Mouse (Mus musculus) left cerebral cortex, postnatal 4 days (tissue): ENCODE data around the gene Kif21b. TPM values are rescaled to one million over a fixed set of nuclear protein-coding genes. Genes with fewer than 3 reads are reported as not detected.

Experiments
- DNase-seq: peaks from one replicate; pipeline ENCODE4 v3.0.0-alpha.2; 2022
- intact Hi-C: fragments of 180-260 bp; cut with DNase I; formaldehyde crosslinking; loops from one replicate; pipeline ENCODE4 v1.15.1; 2025
- total RNA-seq, 2 experiments: library from RNA; stranded (reverse); gene quantifications; 2 replicates each; pipeline ENCODE4 v1.2.3; 2021

The Kif21b gene
- total RNA-seq, 2 experiments from 2014 or later: 320 to 326 TPM

- intact Hi-C loops: no loop called here
- no peak for DNase-seq
These were observed 2.8 kb upstream of the Kif21b start for GRCm38 (mm10) chr1:136128416-136128815.

GRCm38 (mm10) chr1:136128944-136129589 is 2.1 kb upstream of the Kif21b start:
- intact Hi-C loops: no loop called here
- no peak for DNase-seq

- intact Hi-C loops: no loop called here
These were observed 1.1 kb upstream of the Kif21b start for GRCm38 (mm10) chr1:136130107-136130506.

GRCm38 (mm10) chr1:136131603-136132291 is 558 bp downstream of the Kif21b start:
- DNase-seq: peak; percentile 73
- intact Hi-C loops: loop anchor here (2.0 kb wide), 1 partner anchor 81 kb away; the partner anchor contains the start of gene Ascl5

More at GRCm38 (mm10) chr1:136130107-136130506, 1.1 kb upstream of the Kif21b start:
- peak; percentile 68 for DNase-seq

GRCm38 (mm10) chr1:136132386-136133201 is 1.4 kb downstream of the Kif21b start:
- intact Hi-C loops: loop anchor here (2.0 kb wide), 1 partner anchor 82 kb away; the partner anchor contains the start of gene Ascl5
- DNase-seq: peak; percentile 67

GRCm38 (mm10) chr1:136133570-136134240 is 2.5 kb downstream of the Kif21b start:
- peak; percentile 85 for DNase-seq

GRCm38 (mm10) chr1:136134547-136134946 is 3.4 kb downstream of the Kif21b start:
- no peak for DNase-seq
- intact Hi-C loops: no loop called here

More at GRCm38 (mm10) chr1:136133570-136134240, 2.5 kb downstream of the Kif21b start:
- intact Hi-C loops: loop anchor here (2.0 kb wide), 1 partner anchor 83 kb away; the partner anchor contains the start of gene Ascl5

GRCm38 (mm10) chr1:136135046-136135445 is 3.9 kb downstream of the Kif21b start:
- intact Hi-C loops: no loop called here
- no peak for DNase-seq

GRCm38 (mm10) chr1:136135777-136136444 is 4.7 kb downstream of the Kif21b start:
- intact Hi-C loops: no loop called here
- DNase-seq: no peak

- intact Hi-C loops: no loop called here
- DNase-seq: no peak
These were observed 5.4 kb downstream of the Kif21b start for GRCm38 (mm10) chr1:136136547-136136946.

GRCm38 (mm10) chr1:136137071-136137531 is 5.9 kb downstream of the Kif21b start:
- intact Hi-C loops: no loop called here
- no peak for DNase-seq

GRCm38 (mm10) chr1:136137575-136137974 is 6.4 kb downstream of the Kif21b start:
- peak; percentile 70 for DNase-seq
- intact Hi-C loops: no loop called here

- intact Hi-C loops: no loop called here
- peak; percentile 47 for DNase-seq
These were observed 7.1 kb downstream of the Kif21b start for GRCm38 (mm10) chr1:136138191-136138830.

GRCm38 (mm10) chr1:136139990-136140640 is 8.9 kb downstream of the Kif21b start:
- intact Hi-C loops: no loop called here
- peak; percentile 92 for DNase-seq

- DNase-seq: no peak
- intact Hi-C loops: no loop called here
These were observed 10.2 kb downstream of the Kif21b start for GRCm38 (mm10) chr1:136141176-136141950.

GRCm38 (mm10) chr1:136142336-136142735 is 11.1 kb downstream of the Kif21b start:
- intact Hi-C loops: no loop called here
- DNase-seq: peak; percentile 64

GRCm38 (mm10) chr1:136143514-136143913 is 12.3 kb downstream of the Kif21b start:
- intact Hi-C loops: no loop called here
- DNase-seq: peak; percentile 40

GRCm38 (mm10) chr1:136149702-136150101 is 18.5 kb downstream of the Kif21b start:
- intact Hi-C loops: no loop called here
- no peak for DNase-seq
